Mouse (Mus musculus) bone marrow, adult 2 months (tissue): Measurements from ENCODE around the gene Ilf2.

Experiments
- CTCF ChIP-seq: fragments of 200-500 bp; IDR thresholded peaks from 2 replicates; pipeline ENCODE4 v1.5.1; 2011; ENCODE audit warnings: low read length, control low read depth; ENCODE audit not compliant: control insufficient read depth, insufficient read depth
- POLR2A ChIP-seq: fragments of 200-500 bp; IDR thresholded peaks from 2 replicates; pipeline ENCODE4 v1.6.1; 2011; ENCODE audit warnings: low read depth, mild to moderate bottlenecking, control low read depth, low read length, borderline replicate concordance; ENCODE audit not compliant: control insufficient read depth

GRCm38 (mm10) chr3:90461935-90462334 is 14.0 kb upstream of the Ilf2 start:
- TF ChIP-seq POLR2A (no peak), CTCF (no peak)
